Mouse (Mus musculus) erythroblast, embryonic 14.5 days (primary cell): ENCODE results near the gene Ube2d1.

Experiments
- GATA1 ChIP-seq: IDR thresholded peaks from 2 replicates; pipeline ENCODE4 v1.6.1; 2012; ENCODE audit warnings: low read length, inconsistent platforms, mixed read lengths
- TAL1 ChIP-seq: IDR thresholded peaks from 3 replicates; pipeline ENCODE4 v1.6.1; 2012; ENCODE audit warnings: low read length, inconsistent platforms, mixed read lengths

DNA sequence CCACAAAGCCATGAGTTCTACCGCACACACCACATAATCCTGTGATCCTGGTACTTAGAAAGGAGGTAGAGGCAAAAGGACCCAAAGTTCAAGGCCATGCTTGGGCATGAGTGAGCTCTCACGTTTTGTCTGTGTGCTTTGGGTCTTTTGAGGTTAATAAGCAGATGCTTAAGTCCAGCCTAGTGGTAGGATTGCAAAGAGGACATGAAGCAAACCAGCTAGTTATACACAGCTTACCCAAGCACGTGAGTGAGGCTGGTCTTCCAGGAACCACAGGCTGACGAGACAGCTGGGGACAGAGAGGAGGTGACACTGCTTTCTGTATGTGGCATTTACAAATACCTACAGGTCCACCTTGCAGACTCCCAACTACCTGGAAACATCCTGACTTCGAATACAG lies 32.6 kb downstream of the Ube2d1 start:
- TF ChIP-seq GATA1 (no peak), TAL1 (no peak)
